ENCODE assay signal across 8 mouse cellular contexts in genomic region chr14:86062885-86063619, GRCm38 (mm10).
A peak's percentile ranks its signal among the peaks of the same experiment; 100 is the strongest.
DNase-seq lines count a peak whose midpoint lies in the region; ATAC-seq lines count a peak whose summit lies in the region.

No protein-coding gene starts in this region.

- DNase-seq in layer of hippocampus, adult 11-12 months (ENCODE audit: low spot score), result peak; percentile 11
- no peak for DNase-seq in layer of hippocampus, adult 9-10 months (ENCODE audit: low spot score)
- DNase-seq in embryo, embryonic 11 days, result peak; percentile 42
- DNase-seq in frontal cortex, postnatal 10 days (ENCODE audit: low spot score in 2 of 2), result peak; percentile 10 to 12
- DNase-seq in lung, postnatal 36 days, result peak; percentile 18
- no peak for DNase-seq in adrenal gland, postnatal 14 days
- no peak for DNase-seq in adrenal gland, adult 8-10 months

- no peak for ATAC-seq in granulocyte monocyte progenitor cell, adult 5-6 weeks (replicated peaks; ENCODE audit: poor library complexity, severe bottlenecking)

Comparison
In these comparisons a context has a peak if more than half of its experiments do, and no peak if none do; other contexts are left out.
1. DNase-seq: peak in layer of hippocampus, adult 11-12 months (single experiment), embryo, embryonic 11 days (single experiment), frontal cortex, postnatal 10 days (2 of 2) and lung, postnatal 36 days (single experiment); none in layer of hippocampus, adult 9-10 months (single experiment), adrenal gland, postnatal 14 days (single experiment) and adrenal gland, adult 8-10 months (single experiment).